Mouse (Mus musculus): Measurements from ENCODE around the gene Ltbp4. TPM values are rescaled to one million over a fixed set of nuclear protein-coding genes. Genes with fewer than 3 reads are reported as not detected.

Ltbp4 gene
- polyA plus RNA-seq, 1 experiment: 164 TPM

DNA sequence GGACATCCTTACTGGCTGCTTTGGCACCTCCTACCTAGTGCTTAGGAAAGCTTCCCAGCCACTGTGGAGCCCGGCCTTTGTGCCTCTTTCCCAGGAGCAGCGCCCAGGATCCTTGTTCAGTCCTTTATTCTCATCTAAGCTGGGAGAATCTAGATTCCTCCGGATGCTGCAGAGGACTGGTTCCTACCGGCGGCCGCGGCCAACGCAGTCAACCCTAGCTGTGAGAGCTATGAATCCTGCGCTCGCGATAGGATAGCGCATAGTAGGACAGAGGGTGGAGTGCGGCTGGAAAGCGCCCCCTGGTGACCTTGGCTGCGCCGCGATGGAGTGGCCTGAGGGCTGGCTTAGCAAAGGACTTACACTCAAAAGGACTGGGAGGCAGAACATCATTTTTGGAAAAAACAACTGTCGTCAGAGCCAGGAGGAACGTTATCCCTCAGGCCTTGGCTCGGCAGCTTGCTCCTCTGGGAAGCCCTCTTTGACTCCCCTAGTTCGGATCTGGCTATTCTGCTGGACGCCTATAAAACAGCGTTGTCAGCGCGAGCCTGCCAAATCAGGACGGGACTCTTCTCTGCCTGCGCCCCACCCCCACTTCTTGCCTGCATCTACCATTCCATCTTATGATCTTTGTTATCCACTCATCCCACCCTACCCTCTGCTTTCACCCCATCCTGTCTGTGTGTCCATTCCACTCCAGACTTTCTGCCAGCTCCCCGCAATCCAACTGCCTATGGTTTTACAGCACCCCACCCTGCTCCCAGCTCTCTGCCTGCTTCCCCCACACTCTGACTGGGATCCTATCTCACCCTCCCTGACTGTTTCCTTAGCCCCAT, 52.4 kb downstream of the Ltbp4 start:
- WGBS: 11% methylated on average over 28 of the region's 28 CpGs
- Histone ChIP-seq H3K27me3 (ENCODE audit: control insufficient read depth, insufficient read depth, low read length) (peaks cover 6% of the 10 kb centered on the region), H3K4me3 (ENCODE audit: extremely low read depth, insufficient read depth, insufficient read length) (no peak overlapping the region), H3K27ac (ENCODE audit: insufficient read depth, low read length) (no peak overlapping the region), H3K36me3 (ENCODE audit: control insufficient read depth, insufficient read depth, low read length) (no peaks in the 10 kb centered on the region), H3K4me1 (ENCODE audit: control insufficient read depth, insufficient read depth, insufficient read length) (no peaks in the 10 kb centered on the region)
- TF ChIP-seq CTCF (IDR thresholded peaks at IDR 0.05; ENCODE audit: extremely low read depth, insufficient read depth, insufficient read length, insufficient replicate concordance) (peak; percentile 29; the same call in 1 of the 2 replicates), POLR2A (IDR thresholded peaks at IDR 0.05; ENCODE audit: low read depth, low read length) (no peak)
- peak in 1 of 2 experiments; percentile 16 for DNase-seq (ENCODE audit: low read depth in 1 of 2, low spot score in 2 of 2)

DNA sequence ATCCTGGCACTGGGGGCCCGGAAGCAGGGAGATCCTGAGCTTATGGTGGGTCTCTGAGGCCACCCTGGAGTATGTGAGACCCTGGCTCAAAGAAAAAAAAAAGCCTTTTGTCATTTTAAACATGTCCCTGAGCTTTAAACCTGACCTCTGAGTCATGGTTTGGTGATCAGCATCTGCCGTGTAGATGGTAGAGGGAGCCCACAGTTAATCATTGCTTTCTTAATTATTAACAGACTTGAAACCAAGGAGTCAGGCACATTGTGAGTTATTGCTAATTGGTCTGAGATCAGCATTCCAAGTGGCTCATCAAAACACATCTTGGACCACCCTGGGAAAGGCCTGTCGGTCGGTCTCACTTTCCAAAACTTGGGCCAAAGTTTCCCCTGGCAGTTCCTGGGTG, 55.3 kb downstream of the Ltbp4 start:
- H3K27ac ChIP-seq (ENCODE audit: insufficient read depth, low read length): no peak overlapping the region
- 88% methylated on average over 4 of the region's 4 CpGs for WGBS
- no peak for TF ChIP-seq CTCF (IDR thresholded peaks at IDR 0.05; ENCODE audit: extremely low read depth, insufficient read depth, insufficient read length, insufficient replicate concordance)
- no peak for TF ChIP-seq POLR2A (IDR thresholded peaks at IDR 0.05; ENCODE audit: low read depth, low read length)

GRCm38 (mm10) chr7:27281717-27282116, 55.8 kb downstream of the Ltbp4 start:
- no peaks in the 10 kb centered on the region for H3K36me3 ChIP-seq (ENCODE audit: control insufficient read depth, insufficient read depth, low read length)
- 77% methylated on average over 13 of the region's 13 CpGs for whole genome bisulfite sequencing
- no peak for TF ChIP-seq CTCF (IDR thresholded peaks at IDR 0.05; ENCODE audit: extremely low read depth, insufficient read depth, insufficient read length, insufficient replicate concordance)
- no peak for TF ChIP-seq POLR2A (IDR thresholded peaks at IDR 0.05; ENCODE audit: low read depth, low read length)

More for the DNA sequence above, 55.3 kb downstream of the Ltbp4 start:
- Histone ChIP-seq H3K4me3 (ENCODE audit: extremely low read depth, insufficient read depth, insufficient read length) (no peak overlapping the region), H3K27me3 (ENCODE audit: control insufficient read depth, insufficient read depth, low read length) (peaks cover 6% of the 10 kb centered on the region), H3K4me1 (ENCODE audit: control insufficient read depth, insufficient read depth, insufficient read length) (no peaks in the 10 kb centered on the region), H3K36me3 (ENCODE audit: control insufficient read depth, insufficient read depth, low read length) (no peaks in the 10 kb centered on the region)
- no peak for DNase-seq (ENCODE audit: low read depth in 1 of 2, low spot score in 2 of 2)

GRCm38 (mm10) chr7:27277191-27277590, 60.3 kb downstream of the Ltbp4 start:
- DNase-seq (ENCODE audit: low read depth in 1 of 2, low spot score in 2 of 2): no peak
- TF ChIP-seq POLR2A (IDR thresholded peaks at IDR 0.05; ENCODE audit: low read depth, low read length): no peak
- peak; percentile 18; the same call in 1 of the 2 replicates for TF ChIP-seq CTCF (IDR thresholded peaks at IDR 0.05; ENCODE audit: extremely low read depth, insufficient read depth, insufficient read length, insufficient replicate concordance)
- WGBS: 87% methylated on average over 3 of the region's 3 CpGs
- Histone ChIP-seq H3K27ac (ENCODE audit: insufficient read depth, low read length) (no peak overlapping the region), H3K4me1 (ENCODE audit: control insufficient read depth, insufficient read depth, insufficient read length) (no peaks in the 10 kb centered on the region), H3K4me3 (ENCODE audit: extremely low read depth, insufficient read depth, insufficient read length) (no peak overlapping the region), H3K27me3 (ENCODE audit: control insufficient read depth, insufficient read depth, low read length) (no peaks in the 10 kb centered on the region), H3K36me3 (ENCODE audit: control insufficient read depth, insufficient read depth, low read length) (no peaks in the 10 kb centered on the region)

More at GRCm38 (mm10) chr7:27281717-27282116, 55.8 kb downstream of the Ltbp4 start:
- H3K27me3 ChIP-seq (ENCODE audit: control insufficient read depth, insufficient read depth, low read length): peaks cover 6% of the 10 kb centered on the region
- H3K4me3 ChIP-seq (ENCODE audit: extremely low read depth, insufficient read depth, insufficient read length): no peak overlapping the region
- H3K27ac ChIP-seq (ENCODE audit: insufficient read depth, low read length): no peak overlapping the region
- H3K4me1 ChIP-seq (ENCODE audit: control insufficient read depth, insufficient read depth, insufficient read length): no peaks in the 10 kb centered on the region
- DNase-seq (ENCODE audit: low read depth in 1 of 2, low spot score in 2 of 2): no peak

DNA sequence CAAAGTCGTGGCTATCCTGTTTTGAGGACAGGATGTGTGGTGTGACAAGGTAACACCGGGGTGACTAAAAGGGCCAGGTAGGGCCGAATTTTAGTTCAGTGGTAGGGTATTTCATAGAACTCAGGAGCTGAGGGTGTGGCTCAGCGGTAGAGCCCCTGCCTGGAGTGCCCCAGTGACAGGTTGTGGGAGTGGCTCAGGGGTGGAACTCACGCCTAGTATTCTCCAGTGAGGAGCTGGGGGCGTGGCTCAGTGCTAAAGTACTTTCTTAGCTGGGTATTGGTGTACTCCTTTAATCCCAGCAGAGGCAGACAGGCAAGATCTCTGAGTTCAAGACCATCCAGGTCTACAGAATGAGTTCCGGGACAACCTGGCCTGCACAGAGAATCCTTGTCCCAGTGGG, 61.5 kb downstream of the Ltbp4 start:
- H3K4me3 ChIP-seq (ENCODE audit: extremely low read depth, insufficient read depth, insufficient read length): no peak overlapping the region
- no peak overlapping the region for H3K27ac ChIP-seq (ENCODE audit: insufficient read depth, low read length)
- H3K27me3 ChIP-seq (ENCODE audit: control insufficient read depth, insufficient read depth, low read length): no peaks in the 10 kb centered on the region
- TF ChIP-seq CTCF (IDR thresholded peaks at IDR 0.05; ENCODE audit: extremely low read depth, insufficient read depth, insufficient read length, insufficient replicate concordance) (no peak), POLR2A (IDR thresholded peaks at IDR 0.05; ENCODE audit: low read depth, low read length) (no peak)
- H3K36me3 ChIP-seq (ENCODE audit: control insufficient read depth, insufficient read depth, low read length): no peaks in the 10 kb centered on the region
- H3K4me1 ChIP-seq (ENCODE audit: control insufficient read depth, insufficient read depth, insufficient read length): no peaks in the 10 kb centered on the region
- no peak for DNase-seq (ENCODE audit: low read depth in 1 of 2, low spot score in 2 of 2)
- WGBS: 54% methylated on average over 7 of the region's 7 CpGs

DNA sequence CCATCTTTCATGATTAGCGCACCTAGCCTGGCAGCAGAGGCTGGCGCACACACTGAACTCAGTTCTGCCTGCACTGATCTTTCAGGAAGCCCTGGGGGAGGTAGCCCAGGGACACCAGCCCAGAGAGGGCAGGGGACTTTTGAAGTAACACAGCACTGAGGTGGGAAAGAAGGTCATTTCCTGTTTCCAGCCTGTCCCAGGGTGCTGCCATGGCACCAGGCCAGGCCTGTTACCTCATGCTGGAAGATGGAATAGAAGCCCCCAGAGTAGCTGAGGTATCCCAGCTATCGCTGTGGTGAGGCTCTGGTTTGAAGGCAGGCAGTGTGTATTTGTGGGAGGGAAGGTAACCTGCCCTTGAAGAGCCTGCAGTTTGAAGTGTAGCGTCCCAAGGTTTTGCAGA, 62.6 kb downstream of the Ltbp4 start:
- no peak for DNase-seq (ENCODE audit: low read depth in 1 of 2, low spot score in 2 of 2)
- H3K27me3 ChIP-seq (ENCODE audit: control insufficient read depth, insufficient read depth, low read length): no peaks in the 10 kb centered on the region
- H3K27ac ChIP-seq (ENCODE audit: insufficient read depth, low read length): no peak overlapping the region
- 92% methylated on average over 4 of the region's 4 CpGs for WGBS
- TF ChIP-seq CTCF (IDR thresholded peaks at IDR 0.05; ENCODE audit: extremely low read depth, insufficient read depth, insufficient read length, insufficient replicate concordance) (no peak), POLR2A (IDR thresholded peaks at IDR 0.05; ENCODE audit: low read depth, low read length) (no peak)
- no peaks in the 10 kb centered on the region for H3K4me1 ChIP-seq (ENCODE audit: control insufficient read depth, insufficient read depth, insufficient read length)
- no peaks in the 10 kb centered on the region for H3K36me3 ChIP-seq (ENCODE audit: control insufficient read depth, insufficient read depth, low read length)
- H3K4me3 ChIP-seq (ENCODE audit: extremely low read depth, insufficient read depth, insufficient read length): no peak overlapping the region

All from spleen, adult 2 months (tissue).